9 mouse cellular contexts compared by ENCODE assay signal in the genomic region with DNA sequence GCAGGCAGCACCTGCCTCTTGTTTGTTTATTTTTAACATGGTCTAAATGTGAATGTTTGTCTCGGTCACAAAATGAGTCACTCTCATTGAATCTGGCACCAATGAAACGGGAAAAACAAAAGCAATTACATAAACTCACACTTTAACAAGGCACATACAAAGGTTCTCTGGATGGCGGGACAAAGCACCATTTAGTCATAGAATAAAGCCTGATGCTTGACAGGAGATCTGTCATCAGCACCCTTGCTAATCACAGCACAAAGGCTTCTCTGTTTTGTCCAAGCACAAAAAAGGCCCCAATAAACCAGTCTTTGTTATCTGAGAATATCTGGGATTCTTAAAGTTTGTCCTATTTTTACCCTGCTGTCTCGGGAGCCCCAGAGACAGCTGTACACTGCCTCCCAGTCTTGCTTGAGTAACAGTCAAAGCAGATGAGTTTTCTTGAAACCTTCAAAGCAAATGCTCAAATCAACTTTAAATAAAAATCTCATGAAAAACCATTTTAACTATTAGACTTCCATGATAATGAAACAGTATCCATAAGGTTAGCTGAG.
DNase-seq lines count a peak whose midpoint lies in the region; ATAC-seq lines count a peak whose summit lies in the region.
"Had no signal": no experiment of that assay in that cellular context is flagged by ENCODE, and none has a peak within 500 bp of the region (broad histone marks: within the 10 kb centered on the region; RNA-seq: fewer than 3 reads in every experiment).

No protein-coding gene starts in this region.

- H3K36me3 ChIP-seq in kidney, embryonic 15.5 days = peaks cover 3% of the 10 kb centered on the region; the same call in 1 of the 2 replicates
- peaks cover 9% of the 10 kb centered on the region for H3K36me3 ChIP-seq in embryonic facial prominence, embryonic 10.5 days (replicated peaks)

- H3K4me1 ChIP-seq in kidney, embryonic 15.5 days = peaks cover 23% of the 10 kb centered on the region
- peaks cover 37% of the 10 kb centered on the region for H3K4me1 ChIP-seq in embryonic facial prominence, embryonic 10.5 days

- H3K4me3 ChIP-seq in kidney, embryonic 15.5 days (replicated peaks) = no peak overlapping the region
- no peak overlapping the region for H3K4me3 ChIP-seq in embryonic facial prominence, embryonic 10.5 days

- H3K27ac ChIP-seq in kidney, embryonic 15.5 days = peak overlapping the region; percentile 45; the same call in 1 of the 2 replicates
- H3K27ac ChIP-seq in embryonic facial prominence, embryonic 10.5 days (replicated peaks) = 0 out of 2 replicates have a peak overlapping the region, but pooled peaks have one; percentile 42

- H3K27me3 ChIP-seq in kidney, embryonic 15.5 days = no peaks in the 10 kb centered on the region
- H3K27me3 ChIP-seq in embryonic facial prominence, embryonic 10.5 days (replicated peaks; ENCODE audit: low read depth, poor library complexity, severe bottlenecking) = no peaks in the 10 kb centered on the region
- H3K27me3 ChIP-seq: Patski had no signal

- H3K4me2 ChIP-seq in kidney, embryonic 15.5 days = no peak overlapping the region

- no peak for ATAC-seq in cerebellum, adult (ENCODE audit: insufficient number of reproducible peaks, low FRiP score, low TSS enrichment)
- no peak for ATAC-seq in kidney, embryonic 15.5 days (replicated peaks; ENCODE audit: low FRiP score)
- ATAC-seq: Patski had no signal

- H3K9me3 ChIP-seq in kidney, embryonic 15.5 days (replicated peaks) = no peaks in the 10 kb centered on the region; the same call in 1 of the 2 replicates
- no peaks in the 10 kb centered on the region for H3K9me3 ChIP-seq in embryonic facial prominence, embryonic 10.5 days

- WGBS in kidney, embryonic 15.5 days = 56% methylated on average over 4 of the region's 4 CpGs
- WGBS in embryonic facial prominence, embryonic 10.5 days = 22% methylated on average over 4 of the region's 4 CpGs

- DNase-seq in cerebellum, adult 9-10 months = peak; percentile 26
- no peak for DNase-seq in kidney, postnatal 25 days
- DNase-seq in embryonic facial prominence, embryonic 10.5 days (ENCODE audit: low spot score) = no peak
- peak; percentile 59 for DNase-seq in mesoderm, embryonic 11.5 days (ENCODE audit: low read depth, low spot score)
- DNase-seq in kidney, adult 11 months = no peak
- DNase-seq in cerebellum, adult 11 months = no peak

- no peak overlapping the region for H3K9ac ChIP-seq in kidney, embryonic 15.5 days

Comparison
In these comparisons a context has a peak if more than half of its experiments do, and no peak if none do; other contexts are left out.
1. DNase-seq: peak in cerebellum, adult 9-10 months (single experiment) and mesoderm, embryonic 11.5 days (single experiment); none in kidney, postnatal 25 days (0 of 2), embryonic facial prominence, embryonic 10.5 days (single experiment), kidney, adult 11 months (single experiment) and cerebellum, adult 11 months (single experiment).